Mouse (Mus musculus) ES-E14 (cell line): ENCODE measurements around the gene Mlh3.

Experiments
- CHD2 ChIP-seq: IDR thresholded peaks from 2 replicates; pipeline ENCODE4 v1.6.1; 2014; ENCODE audit warnings: mild to moderate bottlenecking, low read depth, low read length, inconsistent platforms
- HCFC1 ChIP-seq: IDR thresholded peaks from 2 replicates; pipeline ENCODE4 v1.6.1; 2012; ENCODE audit warnings: low read length, inconsistent platforms, borderline replicate concordance; ENCODE audit not compliant: insufficient read depth
- MAFK ChIP-seq: IDR thresholded peaks from 2 replicates; pipeline ENCODE4 v1.6.1; 2014; ENCODE audit warnings: mild to moderate bottlenecking, low read depth, low read length, inconsistent platforms; ENCODE audit not compliant: insufficient read depth
- ZC3H11A ChIP-seq: IDR thresholded peaks from 2 replicates; pipeline ENCODE4 v1.6.1; 2012; ENCODE audit warnings: low read depth, mild to moderate bottlenecking, inconsistent platforms, low read length, borderline replicate concordance
- ZNF384 ChIP-seq: IDR thresholded peaks from 2 replicates; pipeline ENCODE4 v1.6.1; 2012; ENCODE audit warnings: low read depth, low read length, inconsistent platforms

DNA sequence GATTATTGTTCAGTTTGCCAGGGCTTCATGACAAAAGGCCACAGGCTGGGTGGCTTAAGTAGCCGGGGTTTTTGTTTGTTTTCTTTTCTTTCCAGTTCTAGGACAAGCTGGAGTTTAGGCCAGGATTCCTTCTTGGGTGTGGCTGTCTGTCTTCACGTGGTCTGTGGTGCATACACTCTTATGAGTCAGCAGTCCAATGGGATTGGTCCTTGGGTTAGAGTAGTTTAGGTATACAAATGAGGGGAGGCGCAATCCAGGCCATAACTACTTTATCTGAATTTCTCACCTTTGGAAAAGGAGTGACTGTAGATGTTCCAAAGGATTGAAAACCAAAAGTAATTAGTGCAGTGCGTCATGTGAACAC, 1.4 kb upstream of the Mlh3 start:
- peak; percentile 78 for TF ChIP-seq MAFK
- TF ChIP-seq ZNF384, result no peak
- TF ChIP-seq ZC3H11A, result no peak
- TF ChIP-seq CHD2, result no peak
- TF ChIP-seq HCFC1, result no peak
